Mouse (Mus musculus): ENCODE measurements at regions not wholly inside any gene's neighbourhood (a gene's known extent, or its start where the extent isn't known, plus 50 kb on each side); places are given as distances from the start of the nearest gene placed in this dataset.

GRCm38 (mm10) chr16:53011847-53012246 is 558.0 kb upstream of the Alcam start:
- no peak for DNase-seq (ENCODE audit: low spot score in 2 of 2)

DNA sequence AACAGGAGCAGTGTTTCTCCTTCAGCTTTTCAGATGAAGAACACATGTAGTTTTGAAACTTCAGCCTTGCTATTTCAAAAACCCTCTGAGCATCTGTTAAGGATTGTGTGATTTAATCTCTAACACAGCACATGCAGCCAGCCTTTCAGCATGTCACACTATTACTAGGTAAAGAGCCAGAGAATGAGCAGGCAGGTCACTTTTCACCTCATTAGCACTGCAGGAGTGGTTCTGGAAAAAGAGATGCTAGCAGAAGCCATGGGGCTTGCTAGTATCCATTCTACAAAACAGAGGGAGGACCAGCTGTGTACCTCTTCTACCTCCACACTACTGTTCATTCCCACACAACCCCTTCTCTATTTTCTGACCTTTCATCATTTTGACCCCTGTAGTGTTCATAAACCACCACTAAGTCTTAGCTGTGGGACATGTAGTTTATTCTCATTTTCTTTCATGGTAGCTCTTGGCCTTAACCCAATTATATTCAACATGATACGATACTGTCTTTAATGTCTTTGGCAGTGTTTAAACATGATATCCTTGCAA is 535.1 kb upstream of the Alcam start:
- no peak for DNase-seq (ENCODE audit: low spot score in 2 of 2)

DNA sequence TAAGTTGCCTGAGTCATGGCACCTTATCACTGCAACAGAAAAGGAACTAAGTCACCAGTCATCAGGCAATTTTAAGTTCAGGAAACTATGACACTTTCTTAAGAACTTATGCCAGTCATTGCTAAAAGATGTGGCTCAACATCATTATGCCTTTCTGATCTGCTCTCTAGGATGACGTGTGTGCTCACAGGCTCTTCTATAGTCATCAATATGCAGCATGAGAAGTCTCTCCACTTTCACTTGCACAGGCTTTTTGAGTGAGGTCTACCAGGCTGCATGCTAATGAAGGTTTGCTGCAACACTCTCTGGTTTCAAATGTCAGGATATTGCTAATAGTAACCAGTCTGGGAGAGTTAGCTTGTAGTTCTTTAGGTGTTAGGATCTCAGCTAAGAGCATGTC is 530.5 kb upstream of the Alcam start:
- DNase-seq (ENCODE audit: low spot score in 2 of 2), result no peak

DNA sequence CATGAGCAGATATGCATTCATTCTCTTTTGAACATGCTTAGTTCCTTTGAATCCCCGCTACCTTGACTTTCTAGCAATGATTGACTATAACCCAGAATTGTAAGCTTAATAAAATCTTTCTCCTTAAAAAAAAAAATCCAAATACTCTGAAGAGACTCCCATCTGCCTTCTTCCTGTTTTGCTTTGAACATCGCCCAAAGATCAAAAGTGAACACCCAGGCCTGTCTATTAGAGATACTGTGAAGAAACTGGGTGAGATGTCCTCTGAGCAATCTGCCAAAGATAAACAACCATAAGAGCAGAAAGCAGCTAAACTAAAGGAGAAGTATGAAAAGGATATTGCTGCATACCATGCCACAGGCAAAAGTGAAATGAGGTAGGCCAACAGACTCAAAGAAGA is 527.1 kb upstream of the Alcam start:
- no peak for DNase-seq (ENCODE audit: low spot score in 2 of 2)

DNA sequence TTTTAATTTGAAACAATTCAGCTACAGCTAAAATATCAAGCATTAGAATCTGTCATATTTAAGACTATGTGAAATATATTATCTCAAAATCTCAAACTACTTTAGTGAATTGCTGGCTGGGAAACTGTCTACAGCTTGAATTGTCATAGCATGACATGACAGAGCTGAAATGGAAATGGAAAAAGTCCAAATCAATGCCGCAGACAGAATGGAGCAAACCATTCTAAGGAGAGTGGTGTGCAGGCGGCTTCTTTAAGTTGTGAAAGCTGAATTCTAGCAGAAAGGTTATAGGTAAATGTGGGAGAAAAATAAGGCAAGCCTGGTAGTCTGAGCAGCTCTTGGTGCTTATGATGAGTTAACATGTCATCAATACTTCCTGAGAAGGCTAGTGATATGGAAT is 518.9 kb upstream of the Alcam start:
- no peak for DNase-seq (ENCODE audit: low spot score in 2 of 2)

DNA sequence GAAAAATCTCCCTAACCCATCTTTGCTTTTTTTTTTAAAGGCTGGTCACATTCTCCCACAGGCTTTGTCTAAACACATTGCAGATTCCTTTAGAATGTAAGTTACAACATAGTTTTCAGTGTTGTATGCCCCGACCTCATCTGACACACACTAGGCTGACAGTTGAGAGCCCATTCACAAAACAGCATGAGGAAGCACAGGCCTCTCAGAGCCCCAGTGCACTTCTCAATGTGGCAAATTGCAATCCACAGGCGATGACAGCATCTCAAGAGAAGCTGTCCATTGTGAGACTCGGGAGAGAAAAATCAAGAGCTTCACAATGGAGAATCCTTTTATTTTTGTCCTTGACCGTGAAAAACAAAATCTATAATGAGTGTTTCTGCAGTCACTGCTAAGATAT is 493.8 kb upstream of the Alcam start:
- no peak for DNase-seq (ENCODE audit: low spot score in 2 of 2)

GRCm38 (mm10) chr16:52934749-52935148 is 480.9 kb upstream of the Alcam start:
- DNase-seq (ENCODE audit: low spot score in 2 of 2), result no peak

- DNase-seq (ENCODE audit: low spot score in 2 of 2), result no peak
Measured at GRCm38 (mm10) chr16:52931978-52932377, 478.1 kb upstream of the Alcam start.

DNA sequence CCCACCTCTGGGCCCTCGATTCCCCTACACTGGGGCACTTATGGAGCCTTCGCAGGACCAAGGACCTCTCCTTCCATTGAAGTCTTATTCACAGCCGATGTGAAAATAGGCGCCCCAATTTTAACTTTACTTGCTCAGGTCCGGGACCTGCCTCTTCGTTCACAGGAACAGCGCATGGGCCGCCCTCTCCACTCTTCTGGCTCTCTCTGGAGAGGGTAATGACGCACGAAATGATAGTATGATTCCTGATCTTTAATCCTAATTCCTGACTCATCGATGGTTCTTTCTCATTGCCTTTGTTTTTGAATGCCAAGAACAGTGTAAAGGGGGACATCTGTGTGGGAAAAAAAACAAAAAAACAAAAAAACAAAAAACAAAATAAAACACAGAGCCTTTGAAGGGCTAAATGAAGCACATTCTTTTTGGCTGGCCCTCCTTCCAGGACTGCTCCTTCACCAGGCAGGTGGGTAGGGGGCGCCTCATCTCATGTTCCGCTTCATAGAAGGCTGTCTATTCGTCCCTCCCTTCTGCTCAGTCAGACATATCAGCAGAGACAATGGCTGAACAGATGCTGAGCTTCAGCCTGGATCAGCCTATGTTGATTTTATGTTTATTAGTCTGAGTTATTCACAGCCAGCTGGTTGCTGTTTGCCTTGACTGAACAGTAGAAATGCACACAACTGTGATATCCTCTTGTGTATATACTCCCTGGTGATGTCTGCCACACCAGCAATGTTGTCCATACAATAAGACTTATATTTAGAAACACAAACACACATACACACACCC is 438.8 kb upstream of the Alcam start:
- DNase-seq (ENCODE audit: low spot score in 2 of 2), result peak in 1 of 2 experiments; percentile 22

DNA sequence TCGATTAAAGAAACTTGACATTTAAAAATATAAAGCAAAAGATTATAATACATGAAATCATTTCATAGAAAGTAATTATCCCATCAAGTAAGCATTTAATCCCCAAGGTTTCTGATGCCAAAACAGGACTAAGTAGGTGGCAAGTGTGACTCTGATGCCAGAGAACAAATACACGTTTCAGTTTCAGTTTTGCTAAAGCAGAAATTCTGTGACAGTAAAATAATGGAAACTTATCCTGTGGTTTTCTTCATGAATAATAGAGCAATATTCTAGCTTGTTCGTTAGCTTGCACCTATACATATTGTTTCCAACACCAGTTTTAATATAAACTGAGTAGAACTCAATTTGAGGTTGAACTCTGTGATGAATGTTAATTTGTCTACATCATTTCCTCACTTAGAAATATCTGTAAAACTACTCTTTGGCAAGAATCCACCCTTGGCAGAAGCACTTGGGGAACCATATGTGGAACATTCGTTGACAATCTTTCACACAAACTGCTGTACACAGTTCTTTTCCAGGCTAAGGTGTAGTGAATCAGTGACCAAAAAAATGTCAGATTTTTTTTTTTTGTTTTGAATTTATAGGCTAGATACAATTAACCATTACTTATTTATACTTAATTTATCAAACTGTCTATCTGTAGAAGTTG is 425.7 kb upstream of the Alcam start:
- DNase-seq (ENCODE audit: low spot score in 2 of 2), result no peak

DNA sequence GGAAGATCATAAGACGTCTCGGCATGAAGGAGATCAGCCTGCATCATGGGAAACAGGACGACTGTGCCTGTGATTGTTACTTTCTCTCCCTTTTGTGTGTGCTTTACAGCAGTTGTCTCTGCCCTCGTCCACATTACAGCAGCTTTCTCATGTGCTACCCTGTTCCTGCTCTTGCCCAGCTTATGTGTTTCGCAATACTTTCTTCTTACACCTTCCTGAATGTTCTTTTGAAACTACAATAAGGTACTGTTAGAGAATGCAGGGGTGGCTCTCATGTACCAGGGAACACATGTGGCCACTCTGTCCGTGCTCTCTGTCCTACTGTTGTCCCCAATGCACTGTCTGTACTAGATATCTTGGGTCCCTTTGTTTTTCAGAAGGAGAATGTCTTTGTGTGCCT is 414.0 kb upstream of the Alcam start:
- DNase-seq (ENCODE audit: low spot score in 2 of 2), result no peak

GRCm38 (mm10) chr16:52863554-52863953 is 409.7 kb upstream of the Alcam start:
- no peak for DNase-seq (ENCODE audit: low spot score in 2 of 2)

DNA sequence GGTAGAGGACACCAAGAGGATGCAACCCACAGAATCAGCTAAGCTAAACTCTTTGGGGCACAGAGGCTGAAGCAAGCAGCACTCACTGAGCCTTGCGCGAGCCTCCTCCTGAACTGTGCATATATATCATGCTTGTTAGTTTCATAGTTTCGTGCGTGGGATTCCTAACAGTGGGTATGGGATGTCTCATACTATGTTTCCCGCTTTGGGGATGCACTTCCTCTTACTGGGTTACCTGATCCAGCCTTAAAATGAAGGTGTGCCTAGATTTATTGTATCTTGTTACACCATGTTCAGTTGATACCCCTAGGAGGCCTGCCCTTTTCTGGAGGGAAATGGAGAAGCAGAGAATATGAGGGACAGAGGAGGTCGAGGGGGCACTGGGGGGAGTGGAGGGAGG is 407.4 kb upstream of the Alcam start:
- DNase-seq (ENCODE audit: low spot score in 2 of 2), result no peak

DNA sequence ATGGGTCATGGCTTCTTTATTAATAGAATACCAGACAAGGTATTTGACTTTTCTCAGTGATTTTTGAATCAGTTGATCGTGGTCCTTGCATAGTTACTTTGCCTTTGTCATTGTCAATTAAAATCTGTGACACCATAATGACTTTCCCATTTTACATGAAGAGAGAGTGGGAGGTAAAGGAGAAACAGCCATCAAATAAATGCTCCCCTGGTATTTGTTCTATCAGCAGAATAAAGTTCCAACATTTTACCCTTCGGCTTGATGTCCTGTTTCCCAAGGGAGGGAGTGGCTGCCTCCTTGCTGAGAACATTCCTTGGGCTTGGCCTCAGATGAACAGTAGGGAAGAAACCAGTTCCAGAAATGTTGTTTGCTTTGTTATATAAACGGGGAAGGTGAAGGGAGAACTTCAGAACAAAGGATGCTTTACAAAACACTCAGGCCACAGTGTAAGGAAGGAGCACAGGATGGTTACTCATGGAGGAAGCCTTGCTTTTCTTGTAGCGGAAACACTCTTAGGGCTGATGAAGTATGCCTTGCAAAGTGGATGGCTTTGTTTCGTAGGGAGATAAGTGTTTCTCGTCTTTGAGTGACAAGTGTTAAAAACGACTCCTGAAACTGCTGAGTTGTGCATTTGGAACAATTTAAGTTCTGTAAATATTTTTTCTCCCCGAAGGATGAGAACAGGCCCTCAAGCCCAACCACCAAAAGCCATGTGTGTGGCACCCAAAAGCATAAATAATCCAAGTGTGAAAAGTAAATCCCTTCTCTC is 404.8 kb upstream of the Alcam start:
- no peak for DNase-seq (ENCODE audit: low spot score in 2 of 2)

DNA sequence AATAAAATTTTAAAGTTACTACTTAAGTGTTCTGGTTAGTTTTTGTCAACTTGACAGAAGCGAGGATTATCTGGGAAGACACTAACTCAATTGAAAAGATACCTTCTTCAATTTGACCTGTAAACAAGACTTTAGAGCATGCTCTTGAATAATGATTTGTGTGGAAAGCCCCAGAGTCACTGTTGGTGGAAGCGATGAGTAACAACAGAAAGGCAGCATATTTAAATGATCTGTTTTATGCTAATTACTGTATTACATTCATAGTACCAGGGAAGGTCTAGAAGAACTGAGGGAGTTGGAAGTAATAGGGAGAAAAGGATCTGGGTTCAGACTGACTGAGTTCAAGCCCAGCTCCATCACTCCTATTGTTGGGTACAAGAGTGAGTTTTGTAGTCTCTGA is 397.3 kb upstream of the Alcam start:
- no peak for DNase-seq (ENCODE audit: low spot score in 2 of 2)

- no peak for DNase-seq (ENCODE audit: low spot score in 2 of 2)
Measured at GRCm38 (mm10) chr16:52818976-52819375, 365.1 kb upstream of the Alcam start.

DNA sequence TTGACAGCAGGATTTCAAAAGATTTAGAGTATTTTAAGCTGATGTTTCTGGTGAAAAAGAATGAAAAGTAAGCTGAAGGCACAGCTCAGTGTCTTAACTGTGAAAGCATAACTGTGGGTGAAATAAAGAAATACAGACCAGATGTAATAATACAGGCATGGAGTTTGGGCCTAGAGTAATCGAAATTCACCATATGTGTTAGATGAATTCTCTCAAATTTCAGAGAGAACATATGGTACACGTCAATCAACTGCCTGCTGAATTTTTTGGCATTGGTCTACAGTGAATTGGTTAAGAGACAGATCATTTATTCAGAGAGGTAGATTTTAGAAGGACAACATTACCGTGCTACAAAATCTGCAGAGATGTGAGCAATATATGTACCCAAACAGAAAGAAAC is 357.3 kb upstream of the Alcam start:
- DNase-seq (ENCODE audit: low spot score in 2 of 2), result no peak

DNA sequence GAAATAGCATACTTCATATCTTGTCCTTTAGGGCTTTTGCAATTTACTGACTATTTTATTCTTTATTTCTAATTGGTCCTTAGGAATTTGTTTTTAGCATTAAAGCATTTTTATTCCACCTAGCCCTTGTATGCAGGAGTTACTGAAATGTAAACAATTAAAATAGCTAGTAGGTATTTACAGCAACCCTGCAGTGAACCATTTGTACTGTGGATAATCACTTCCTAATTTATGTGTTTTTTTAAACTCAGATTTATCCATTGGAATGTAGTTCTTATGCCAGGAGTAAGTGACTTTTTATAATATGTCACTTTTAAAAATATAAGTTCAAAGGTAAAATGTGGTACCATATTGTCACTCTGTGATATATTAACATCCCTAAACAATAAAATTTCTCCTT is 350.5 kb upstream of the Alcam start:
- no peak for DNase-seq (ENCODE audit: low spot score in 2 of 2)

GRCm38 (mm10) chr16:52799715-52800392 is 346.0 kb upstream of the Alcam start:
- DNase-seq (ENCODE audit: low spot score in 2 of 2), result no peak

DNA sequence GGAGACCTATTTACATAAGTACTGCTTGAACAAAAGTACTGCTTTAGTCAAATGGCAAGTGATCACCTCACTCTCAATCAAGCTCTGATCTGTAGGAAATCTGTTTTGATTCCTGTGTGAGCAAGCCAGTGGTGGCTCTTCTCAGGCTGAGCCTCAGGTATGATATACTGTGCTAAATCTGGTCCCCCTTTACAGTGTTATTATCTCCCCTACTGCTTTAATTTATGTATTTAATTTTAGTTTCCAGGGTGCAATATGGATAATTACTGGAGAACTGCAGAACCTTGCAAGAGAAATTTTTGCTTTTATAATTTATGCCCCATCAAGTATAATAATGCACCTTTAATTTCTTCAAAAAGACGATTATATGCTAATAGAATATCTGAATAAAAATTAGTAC is 341.3 kb upstream of the Alcam start:
- DNase-seq (ENCODE audit: low spot score in 2 of 2), result no peak

DNA sequence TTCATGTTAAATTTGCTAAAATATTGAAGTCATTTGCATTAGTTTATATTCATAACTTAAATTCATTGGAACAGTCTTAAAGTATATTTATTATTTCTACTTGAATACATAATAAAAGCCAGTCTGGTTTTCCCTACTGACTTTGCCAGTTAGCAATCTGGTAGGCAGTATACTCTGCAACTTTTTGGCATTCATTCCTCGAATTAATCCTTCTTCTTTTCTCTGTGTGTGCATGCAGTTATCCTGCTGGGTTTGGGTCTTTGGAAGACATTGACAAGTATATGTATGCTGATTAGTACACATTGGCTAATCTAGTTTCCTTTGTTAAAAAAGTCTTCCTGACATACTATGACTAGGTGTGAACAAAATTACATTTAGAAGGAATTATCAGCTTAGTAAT is 336.1 kb upstream of the Alcam start:
- no peak for DNase-seq (ENCODE audit: low spot score in 2 of 2)

GRCm38 (mm10) chr16:52747744-52748143 is 293.9 kb upstream of the Alcam start:
- no peak for DNase-seq (ENCODE audit: low spot score in 2 of 2)

Data from cerebellum, postnatal 4 days (tissue).